Mouse (Mus musculus) monocyte, adult 5-6 weeks (primary cell): ENCODE results near the gene Ank3. TPM values are rescaled to one million over a fixed set of nuclear protein-coding genes. Genes with fewer than 3 reads are reported as not detected.

Experiments used
- ATAC-seq: fragments of 153-309, 156-312 bp; replicated peaks from 2 replicates; pipeline ENCODE4 v1.8.0; 2017; ENCODE audit warnings: mild to moderate bottlenecking; ENCODE audit not compliant: low TSS enrichment, insufficient number of reproducible peaks, severe bottlenecking, poor library complexity, low FRiP score
- total RNA-seq: library from RNA; stranded (forward); fragments of 200-1000, 200-491, 200-594 nt; gene quantifications from 3 replicates; pipeline ENCODE4 v1.2.3, GENCODE M21; 2017

Ank3 gene
- total RNA-seq, 1 experiment from 2014 or later, result not detected

GRCm38 (mm10) chr10:69670959-69671358 lies 272.4 kb downstream of the Ank3 start:
- ATAC-seq, result no peak

GRCm38 (mm10) chr10:69671505-69671904 lies 272.9 kb downstream of the Ank3 start:
- no peak for ATAC-seq

GRCm38 (mm10) chr10:69672545-69672944 lies 274.0 kb downstream of the Ank3 start:
- ATAC-seq, result no peak

DNA sequence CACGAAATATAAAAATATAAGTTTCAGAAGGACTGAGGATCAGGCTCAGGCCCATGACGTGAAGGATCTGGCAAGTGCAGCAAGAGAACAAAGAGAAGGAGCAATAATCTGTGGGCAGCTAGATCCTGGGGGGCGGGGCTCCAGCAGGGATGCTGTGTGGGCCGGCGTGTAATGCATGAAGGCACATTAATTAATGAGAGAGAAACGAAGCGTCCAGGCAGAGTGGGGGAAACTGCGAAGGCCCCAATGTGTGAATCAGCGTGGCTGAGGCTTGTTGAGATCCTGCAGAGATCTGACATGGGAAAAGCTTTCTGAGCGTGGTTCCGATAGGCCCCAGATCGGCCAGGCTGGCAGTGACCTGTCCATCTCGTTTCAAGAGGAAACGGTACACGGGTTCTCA lies 279.7 kb downstream of the Ank3 start:
- no peak for ATAC-seq

- ATAC-seq, result no peak
These were observed 287.8 kb downstream of the Ank3 start for GRCm38 (mm10) chr10:69686336-69686735.

DNA sequence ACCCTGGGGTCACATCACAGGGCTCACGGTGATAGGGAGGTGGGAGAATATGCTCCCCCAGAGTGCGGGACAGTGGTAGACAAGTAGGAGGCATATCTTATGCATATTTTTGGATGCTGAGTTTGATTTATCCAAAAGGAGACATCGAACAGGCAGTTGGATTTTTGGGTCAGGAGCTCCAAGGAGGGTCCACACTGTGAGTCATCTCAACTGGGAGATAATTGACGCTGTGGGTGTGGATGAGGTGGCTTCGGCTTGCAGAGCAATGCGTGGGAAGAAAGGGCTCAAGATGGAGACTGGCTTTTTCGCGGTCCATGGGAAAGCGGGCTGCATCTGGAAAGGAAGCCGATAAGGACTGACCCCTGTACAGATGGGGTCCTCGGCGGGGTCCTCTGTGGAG lies 290.5 kb downstream of the Ank3 start:
- no peak for ATAC-seq

GRCm38 (mm10) chr10:69690131-69690960 lies 291.8 kb downstream of the Ank3 start:
- ATAC-seq, result no peak

GRCm38 (mm10) chr10:69690961-69691451 lies 292.4 kb downstream of the Ank3 start:
- ATAC-seq, result no peak

- ATAC-seq, result no peak
These were observed 297.4 kb downstream of the Ank3 start for GRCm38 (mm10) chr10:69696019-69696418.

DNA sequence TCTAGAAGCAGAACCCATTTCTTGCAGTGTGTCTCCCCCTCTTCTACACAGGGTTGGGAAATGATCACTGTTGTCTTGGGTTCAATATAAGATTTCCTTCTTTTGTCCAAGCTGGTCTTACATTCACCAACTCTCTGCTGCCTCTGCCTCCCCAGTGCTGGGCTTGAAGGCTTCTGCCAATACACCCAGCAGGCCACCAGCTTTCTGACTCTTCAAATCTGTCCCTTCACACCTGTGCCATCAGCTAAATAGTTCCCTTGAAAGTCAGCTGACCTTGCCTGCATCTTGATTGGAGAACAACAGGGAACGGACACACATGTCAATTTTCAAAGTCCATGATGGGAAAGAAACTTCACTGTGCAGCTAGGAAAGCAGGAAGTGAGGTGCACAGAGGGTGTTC lies 300.1 kb downstream of the Ank3 start:
- ATAC-seq, result no peak

GRCm38 (mm10) chr10:69701226-69701625 lies 302.7 kb downstream of the Ank3 start:
- ATAC-seq, result no peak

DNA sequence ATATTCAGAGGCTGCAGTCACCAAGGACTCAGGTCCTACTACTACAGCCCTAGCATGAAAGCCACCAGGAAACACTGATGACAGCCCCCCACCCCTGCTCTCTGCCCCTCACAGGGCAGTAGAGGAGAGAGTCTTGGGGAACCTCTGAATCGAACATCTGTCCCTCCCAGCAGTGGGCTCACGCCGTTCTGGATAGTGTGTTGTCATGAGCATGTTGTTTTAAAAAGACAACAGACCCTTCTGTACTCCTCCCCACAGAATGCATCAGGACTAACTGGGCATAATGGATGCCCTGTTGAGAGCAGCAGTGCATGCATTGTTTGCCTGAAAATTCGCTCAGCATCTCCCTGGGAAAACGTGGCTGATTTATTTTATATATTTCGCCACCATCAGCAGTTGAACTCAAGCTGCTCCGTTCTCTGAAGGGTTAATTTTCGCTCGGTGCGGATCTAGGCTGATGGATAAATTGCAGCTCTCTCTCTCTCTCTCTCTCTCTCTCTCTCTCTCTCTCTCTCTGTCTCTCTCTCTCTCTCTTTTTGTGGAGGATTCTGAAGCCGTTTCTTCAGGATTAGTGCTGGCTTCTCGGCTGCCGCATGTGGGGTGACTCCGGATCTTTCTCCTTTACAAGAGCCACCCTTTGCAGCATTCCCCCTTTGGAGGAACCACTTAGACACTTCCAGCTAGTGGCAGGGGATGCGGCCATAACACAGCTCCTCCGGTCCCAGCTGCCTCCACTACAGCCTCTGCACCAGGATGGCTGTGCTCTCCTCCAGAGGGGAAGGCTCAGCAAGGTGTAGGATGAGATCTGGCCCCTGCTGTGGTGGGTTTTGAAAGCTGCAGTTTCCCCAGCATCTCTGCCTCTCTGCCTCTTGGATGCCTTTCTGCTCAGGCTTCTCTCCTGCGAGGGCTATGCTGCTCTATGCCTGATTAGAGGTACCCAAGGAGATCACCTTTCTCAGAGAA lies 307.5 kb downstream of the Ank3 start:
- no peak for ATAC-seq

GRCm38 (mm10) chr10:69706851-69707788 lies 308.5 kb downstream of the Ank3 start:
- no peak for ATAC-seq

DNA sequence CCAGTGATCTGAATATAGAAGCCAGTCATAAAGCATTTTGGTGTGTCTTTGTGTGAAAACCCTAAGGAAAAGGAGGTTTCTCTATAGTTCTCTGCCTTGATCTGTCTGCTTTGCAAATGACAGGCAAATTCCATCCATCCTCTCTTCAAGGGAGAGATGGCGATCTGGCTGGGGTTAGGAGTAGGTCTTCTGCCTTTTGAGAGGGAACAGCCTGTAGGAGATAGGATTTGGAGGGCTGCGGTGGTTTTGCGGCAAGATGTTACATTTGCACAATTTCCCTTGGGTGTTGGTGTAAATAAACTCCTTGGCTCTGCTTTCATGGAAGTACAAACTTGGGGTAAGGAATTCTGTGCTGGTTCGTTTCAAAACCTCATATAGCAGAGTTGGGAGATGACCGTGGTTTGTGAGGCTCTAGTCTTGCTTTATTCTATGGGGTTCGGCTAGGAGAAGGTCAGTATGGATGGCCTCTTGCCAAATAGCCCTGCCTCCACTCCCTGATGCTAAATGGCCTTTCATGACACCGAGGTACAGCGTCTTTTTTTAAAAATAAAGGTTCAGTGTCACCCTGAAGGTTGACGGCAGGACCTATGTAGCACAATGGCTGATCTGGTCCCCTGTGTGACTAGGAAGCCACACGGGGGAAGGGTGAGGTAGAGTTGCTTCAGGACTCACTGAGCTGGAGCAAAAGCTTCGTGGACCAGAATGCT lies 309.4 kb downstream of the Ank3 start:
- no peak for ATAC-seq

- ATAC-seq, result no peak
These were observed 311.1 kb downstream of the Ank3 start for GRCm38 (mm10) chr10:69709631-69710030.

DNA sequence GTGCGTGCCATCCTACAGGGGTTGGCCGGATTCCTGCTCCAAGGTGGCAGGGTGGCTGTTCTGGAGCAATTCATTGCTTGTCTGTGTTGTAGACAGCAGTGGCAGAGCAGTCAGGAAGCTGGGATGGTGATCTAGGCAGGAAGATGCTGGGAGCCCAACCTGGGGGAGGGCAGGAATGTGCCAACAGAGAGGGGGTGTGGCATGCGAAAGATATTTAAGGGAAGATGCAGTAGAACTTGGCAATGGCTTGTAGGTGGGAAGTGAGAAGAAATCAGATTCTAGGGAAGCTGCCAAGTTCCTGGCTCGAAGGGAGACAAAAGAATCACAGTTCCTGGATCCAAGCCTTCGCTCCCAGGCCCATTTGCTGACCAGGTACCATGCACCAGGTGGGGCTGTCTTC lies 312.2 kb downstream of the Ank3 start:
- ATAC-seq, result no peak

- ATAC-seq, result no peak
These were observed 318.3 kb downstream of the Ank3 start for GRCm38 (mm10) chr10:69716907-69717306.

GRCm38 (mm10) chr10:69719421-69719820 lies 320.8 kb downstream of the Ank3 start:
- no peak for ATAC-seq
